Mouse (Mus musculus): ENCODE data around the gene Bri3bp. TPM values are rescaled to one million over a fixed set of nuclear protein-coding genes. Genes with fewer than 3 reads are reported as not detected.
"Not testable (repeated sequence)": the region's sequence is repeated elsewhere in the genome, so short reads cannot be mapped to it uniquely, and the experiment has no call there.

The Bri3bp gene
- polyA plus RNA-seq, 1 experiment from 2014 or later, result 52.9 TPM

DNA sequence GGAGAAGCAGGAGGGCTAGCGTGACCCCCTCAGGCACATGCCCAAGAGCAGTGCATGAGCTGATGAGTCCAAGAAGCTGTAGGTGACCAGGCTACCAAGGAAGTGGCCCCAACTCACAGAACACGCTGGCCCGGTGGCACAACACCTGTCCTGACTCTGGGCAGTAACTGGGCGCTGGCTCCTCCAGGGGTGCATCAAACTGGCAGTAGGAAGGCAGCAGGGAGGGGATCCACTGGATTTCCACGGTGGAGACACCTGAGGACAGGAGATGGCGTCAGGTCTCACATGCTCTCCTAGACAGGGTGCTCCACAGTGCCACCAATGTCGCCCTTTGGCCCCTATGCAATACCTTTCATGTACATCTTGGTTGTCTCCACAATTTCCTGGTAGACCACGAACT lies 25.2 kb upstream of the Bri3bp start:
- no peaks in the 10 kb centered on the region for H3K27me3 ChIP-seq (ENCODE audit: insufficient read depth, poor library complexity, severe bottlenecking)
- H3K4me1 ChIP-seq, result no peaks in the 10 kb centered on the region
- no peak overlapping the region for H3K4me3 ChIP-seq
- DNase-seq (ENCODE audit: low spot score), result no peak
- H3K9me3 ChIP-seq, result no peaks in the 10 kb centered on the region
- no peak overlapping the region for H3K27ac ChIP-seq
- WGBS, result 94% methylated on average over 8 of the region's 8 CpGs
- H3K36me3 ChIP-seq, result peaks cover 83% of the 10 kb centered on the region

DNA sequence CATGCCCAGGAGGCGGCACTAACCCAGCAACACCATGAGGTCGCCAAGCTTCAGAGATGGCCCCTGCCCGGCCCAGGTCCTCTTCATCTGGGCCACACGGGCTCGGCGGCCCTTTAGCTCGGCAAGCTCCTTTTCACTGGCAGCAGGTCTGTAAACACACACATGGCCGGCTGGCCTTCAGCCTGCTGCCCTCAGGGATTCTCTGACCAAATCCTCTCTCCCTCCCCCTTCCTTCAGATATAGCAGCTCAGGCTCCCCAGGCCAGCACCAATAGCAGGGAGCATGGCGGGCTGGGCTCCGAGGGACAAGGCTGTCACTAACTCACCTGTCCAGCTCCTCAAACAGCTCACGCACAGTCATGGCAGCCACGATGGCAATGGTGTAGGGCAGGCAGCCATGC lies 22.7 kb upstream of the Bri3bp start:
- WGBS, result 94% methylated on average over 12 of the region's 12 CpGs
- Histone ChIP-seq H3K4me3 (no peak overlapping the region), H3K36me3 (peaks cover 98% of the 10 kb centered on the region), H3K4me1 (no peaks in the 10 kb centered on the region), H3K9me3 (no peaks in the 10 kb centered on the region), H3K27ac (no peak overlapping the region), H3K27me3 (ENCODE audit: insufficient read depth, poor library complexity, severe bottlenecking) (no peaks in the 10 kb centered on the region)
- no peak for DNase-seq (ENCODE audit: low spot score)

DNA sequence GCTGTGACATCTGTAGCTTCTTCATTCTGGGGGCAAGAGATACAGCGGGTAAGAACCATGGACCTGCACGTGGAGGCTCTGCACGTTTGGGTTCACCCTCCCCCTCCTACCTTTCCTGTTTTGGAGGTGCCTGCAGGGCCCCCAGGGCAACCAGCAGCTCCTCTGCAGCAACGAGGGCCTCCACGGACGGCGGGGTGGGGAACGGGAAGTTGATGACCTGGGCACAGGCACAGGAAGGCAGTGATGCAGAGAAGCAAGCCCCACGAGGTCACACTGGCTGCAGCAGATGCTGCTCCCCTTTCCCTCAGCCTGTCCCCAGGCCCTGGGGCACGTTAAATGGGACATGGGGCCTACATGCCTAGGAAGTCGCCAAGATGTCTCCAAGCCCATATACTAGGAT lies 22.2 kb upstream of the Bri3bp start:
- Histone ChIP-seq H3K4me3 (no peak overlapping the region), H3K27ac (no peak overlapping the region), H3K27me3 (ENCODE audit: insufficient read depth, poor library complexity, severe bottlenecking) (no peaks in the 10 kb centered on the region), H3K9me3 (no peaks in the 10 kb centered on the region), H3K36me3 (peaks cover 98% of the 10 kb centered on the region), H3K4me1 (no peaks in the 10 kb centered on the region)
- no peak for DNase-seq (ENCODE audit: low spot score)
- WGBS, result 83% methylated on average over 11 of the region's 11 CpGs

DNA sequence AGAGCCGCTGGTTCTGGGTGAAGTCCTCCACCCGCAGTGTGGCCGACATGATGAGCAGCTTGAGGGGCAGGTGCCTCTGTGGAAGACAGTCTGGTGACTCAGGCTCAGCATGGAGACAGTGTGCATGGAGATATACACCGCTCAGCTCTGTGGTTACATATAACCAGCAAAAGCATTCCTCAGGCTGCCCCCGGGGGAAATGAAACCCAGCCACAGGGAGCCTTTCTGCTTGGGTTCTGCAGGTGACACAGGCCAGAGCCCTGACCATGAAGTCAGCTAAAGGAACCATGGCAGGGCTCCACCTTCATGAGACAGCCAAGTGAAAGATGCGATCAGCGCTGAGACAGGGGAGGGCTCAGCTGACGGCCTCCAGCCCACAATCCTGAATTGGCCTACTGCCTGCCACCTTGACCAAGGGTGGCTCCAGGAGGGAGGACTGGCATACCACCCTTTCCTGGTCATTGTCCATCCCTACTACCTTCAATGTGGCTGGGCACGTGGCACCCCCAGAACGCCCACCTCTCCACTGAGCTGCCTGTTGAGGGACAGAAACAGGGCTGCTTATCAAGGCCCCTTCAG lies 15.6 kb upstream of the Bri3bp start:
- Histone ChIP-seq H3K4me1 (peaks cover 3% of the 10 kb centered on the region; the same call in 1 of the 2 replicates), H3K4me3 (no peak overlapping the region), H3K9me3 (no peaks in the 10 kb centered on the region), H3K27ac (0 out of 2 replicates have a peak overlapping the region, but pooled peaks have one; percentile 8), H3K27me3 (ENCODE audit: insufficient read depth, poor library complexity, severe bottlenecking) (no peaks in the 10 kb centered on the region), H3K36me3 (peaks cover 100% of the 10 kb centered on the region)
- WGBS, result 92% methylated on average over 10 of the region's 10 CpGs
- DNase-seq (ENCODE audit: low spot score), result no peak

DNA sequence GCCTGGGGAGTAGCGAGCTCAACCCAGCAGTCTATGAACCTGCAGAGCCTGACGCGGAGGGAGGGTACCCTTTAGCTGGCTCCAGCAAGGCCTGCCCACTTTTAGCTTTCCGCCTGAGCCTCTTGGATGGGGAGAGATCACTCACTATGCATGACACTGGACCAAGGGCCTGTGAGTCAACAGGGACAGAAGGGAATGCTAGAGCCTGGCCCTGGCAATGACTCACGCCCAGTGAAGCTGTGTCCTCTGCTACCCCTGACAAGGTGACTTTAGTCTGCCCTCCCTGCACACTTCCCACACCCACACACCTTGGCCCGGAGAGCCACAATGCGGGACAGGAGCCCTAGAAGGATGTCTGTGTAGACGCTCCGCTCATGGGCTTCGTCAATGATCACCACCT lies 15.0 kb upstream of the Bri3bp start:
- Histone ChIP-seq H3K27ac (peak overlapping the region; percentile 26; the same call in 1 of the 2 replicates), H3K36me3 (peaks cover 100% of the 10 kb centered on the region), H3K9me3 (no peaks in the 10 kb centered on the region), H3K27me3 (ENCODE audit: insufficient read depth, poor library complexity, severe bottlenecking) (no peaks in the 10 kb centered on the region), H3K4me3 (no peak overlapping the region), H3K4me1 (peaks cover 3% of the 10 kb centered on the region; the same call in 1 of the 2 replicates)
- DNase-seq (ENCODE audit: low spot score), result no peak
- WGBS, result 92% methylated on average over 10 of the region's 10 CpGs

DNA sequence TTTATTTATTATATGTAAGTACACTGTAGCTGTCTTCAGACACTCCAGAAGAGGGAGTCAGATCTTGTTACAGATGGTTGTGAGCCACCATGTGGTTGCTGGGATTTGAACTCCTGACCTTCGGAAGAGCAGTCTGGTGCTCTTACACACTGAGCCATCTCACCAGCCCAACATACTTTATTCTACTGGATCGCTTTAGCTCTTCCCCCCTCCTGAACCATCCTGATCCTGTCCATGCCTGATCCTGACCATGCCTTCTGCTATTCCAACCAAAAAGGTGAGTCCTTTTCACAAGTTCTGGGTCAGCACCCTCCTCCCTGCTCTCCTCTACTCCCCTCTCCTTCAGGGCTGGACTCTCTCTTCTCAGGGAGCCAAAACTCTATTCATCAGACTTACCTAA lies 9.0 kb upstream of the Bri3bp start:
- not testable (repeated sequence) for H3K9me3 ChIP-seq; H3K27me3 ChIP-seq (ENCODE audit: insufficient read depth, poor library complexity, severe bottlenecking); H3K4me3 ChIP-seq; DNase-seq (ENCODE audit: low spot score); H3K27ac ChIP-seq
- WGBS, result 91% methylated on average over 2 of the region's 2 CpGs
- H3K4me1 ChIP-seq, result peaks cover 15% of the 10 kb centered on the region
- H3K36me3 ChIP-seq, result peaks cover 45% of the 10 kb centered on the region

DNA sequence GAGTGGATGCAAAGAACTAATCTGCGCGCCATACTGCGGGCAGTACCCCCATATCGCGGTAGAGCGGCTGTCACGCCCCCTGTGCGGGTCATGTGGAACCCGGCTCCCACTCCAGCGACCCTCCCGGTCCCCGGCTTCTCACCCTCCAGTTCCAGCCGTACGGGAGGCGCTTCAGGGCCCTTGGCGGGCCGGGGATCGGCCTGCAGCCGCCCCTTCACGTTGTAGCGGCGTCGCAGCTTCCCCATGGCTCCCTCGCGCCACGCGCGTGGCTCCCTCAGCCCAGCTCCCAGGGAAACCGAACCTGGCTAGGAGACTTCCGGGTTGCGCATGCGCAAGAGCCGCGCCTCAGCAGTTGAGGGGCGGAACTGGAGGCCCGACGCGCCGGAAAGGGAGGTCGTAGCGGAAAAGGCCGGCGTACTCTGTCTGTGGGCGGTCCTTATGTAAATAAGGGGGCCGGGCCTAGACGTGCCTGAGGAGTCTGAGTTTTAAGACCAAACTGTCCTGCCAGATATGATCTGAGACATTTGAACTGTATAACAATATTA lies 7.5 kb upstream of the Bri3bp start, which contains the start of gene Dhx37:
Gene Dhx37 (minus strand): TSS at position 329 of the 545 bp plus-strand sequence.
- peak; percentile 97 for DNase-seq (ENCODE audit: low spot score)
- no peaks in the 10 kb centered on the region for H3K27me3 ChIP-seq (ENCODE audit: insufficient read depth, poor library complexity, severe bottlenecking)
- WGBS, result 0% methylated on average over 46 of the region's 46 CpGs
- peaks cover 29% of the 10 kb centered on the region for H3K36me3 ChIP-seq
- peak within 1 kb of the TSS; percentile 95 for H3K27ac ChIP-seq
- peak within 1 kb of the TSS; percentile 99 for H3K4me3 ChIP-seq
- no peaks in the 10 kb centered on the region for H3K9me3 ChIP-seq
- peaks cover 15% of the 10 kb centered on the region for H3K4me1 ChIP-seq

DNA sequence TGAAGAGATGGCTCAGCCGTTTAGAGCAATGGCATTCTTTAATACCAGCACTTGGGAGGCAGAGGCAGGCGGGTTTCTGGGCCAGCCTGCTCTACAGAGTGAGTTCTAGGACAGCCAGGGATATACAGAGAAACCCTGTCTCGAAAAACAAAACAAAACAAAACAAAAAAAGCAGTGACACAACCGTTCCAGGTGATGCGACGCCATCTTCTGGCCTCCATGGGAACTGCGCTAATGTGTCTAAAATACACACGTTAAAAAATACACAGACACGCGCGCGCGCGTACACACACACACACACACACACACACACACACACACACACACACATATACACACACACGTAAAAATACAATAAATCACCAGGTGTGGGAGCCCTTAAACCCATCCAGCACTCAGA lies 7.0 kb upstream of the Bri3bp start:
- H3K27me3 ChIP-seq (ENCODE audit: insufficient read depth, poor library complexity, severe bottlenecking); H3K27ac ChIP-seq; DNase-seq (ENCODE audit: low spot score); H3K9me3 ChIP-seq: not testable (repeated sequence)
- Histone ChIP-seq H3K4me1 (peaks cover 15% of the 10 kb centered on the region), H3K36me3 (peaks cover 25% of the 10 kb centered on the region), H3K4me3 (peak overlapping the region; percentile 99)
- 56% methylated on average over 15 of the region's 15 CpGs for WGBS

DNA sequence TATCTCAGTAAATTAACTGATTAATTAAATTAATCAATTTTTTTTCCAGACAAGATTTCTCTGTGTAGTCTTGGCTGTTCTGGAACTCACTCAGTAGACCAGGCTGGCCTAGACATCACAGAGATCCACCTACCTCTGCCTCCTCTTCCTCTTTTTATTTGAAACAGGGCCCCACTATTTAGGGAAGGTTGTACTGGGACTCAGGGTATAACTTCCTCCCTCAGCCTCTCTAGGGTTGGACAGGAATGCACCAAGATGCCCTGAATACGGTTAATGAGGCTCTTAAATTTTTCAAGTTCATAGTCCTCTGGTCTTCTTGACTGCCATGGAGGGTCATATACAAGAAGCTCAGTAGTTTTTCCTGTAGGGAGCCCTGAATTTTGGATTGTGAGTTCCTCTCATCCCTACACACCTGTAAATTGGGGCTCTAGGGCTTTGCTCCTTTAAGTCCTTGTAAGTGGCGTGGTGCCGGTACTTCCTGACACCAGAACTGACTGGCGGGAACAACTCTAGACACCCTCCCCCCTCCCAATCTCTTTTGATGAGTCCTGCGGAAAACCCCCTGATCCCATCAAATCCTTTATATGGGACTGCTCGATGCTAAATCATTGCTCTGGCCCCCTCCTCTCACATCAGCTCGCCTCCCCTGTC lies 660 bp upstream of the Bri3bp start:
- Histone ChIP-seq H3K9me3 (no peaks in the 10 kb centered on the region), H3K4me3 (peak overlapping the region; percentile 91), H3K36me3 (peaks cover 10% of the 10 kb centered on the region; the same call in 1 of the 2 replicates), H3K27me3 (ENCODE audit: insufficient read depth, poor library complexity, severe bottlenecking) (no peaks in the 10 kb centered on the region), H3K27ac (peak overlapping the region; percentile 97), H3K4me1 (peaks cover 17% of the 10 kb centered on the region)
- 4% methylated on average over 7 of the region's 7 CpGs for WGBS
- no peak for DNase-seq (ENCODE audit: low spot score)

DNA sequence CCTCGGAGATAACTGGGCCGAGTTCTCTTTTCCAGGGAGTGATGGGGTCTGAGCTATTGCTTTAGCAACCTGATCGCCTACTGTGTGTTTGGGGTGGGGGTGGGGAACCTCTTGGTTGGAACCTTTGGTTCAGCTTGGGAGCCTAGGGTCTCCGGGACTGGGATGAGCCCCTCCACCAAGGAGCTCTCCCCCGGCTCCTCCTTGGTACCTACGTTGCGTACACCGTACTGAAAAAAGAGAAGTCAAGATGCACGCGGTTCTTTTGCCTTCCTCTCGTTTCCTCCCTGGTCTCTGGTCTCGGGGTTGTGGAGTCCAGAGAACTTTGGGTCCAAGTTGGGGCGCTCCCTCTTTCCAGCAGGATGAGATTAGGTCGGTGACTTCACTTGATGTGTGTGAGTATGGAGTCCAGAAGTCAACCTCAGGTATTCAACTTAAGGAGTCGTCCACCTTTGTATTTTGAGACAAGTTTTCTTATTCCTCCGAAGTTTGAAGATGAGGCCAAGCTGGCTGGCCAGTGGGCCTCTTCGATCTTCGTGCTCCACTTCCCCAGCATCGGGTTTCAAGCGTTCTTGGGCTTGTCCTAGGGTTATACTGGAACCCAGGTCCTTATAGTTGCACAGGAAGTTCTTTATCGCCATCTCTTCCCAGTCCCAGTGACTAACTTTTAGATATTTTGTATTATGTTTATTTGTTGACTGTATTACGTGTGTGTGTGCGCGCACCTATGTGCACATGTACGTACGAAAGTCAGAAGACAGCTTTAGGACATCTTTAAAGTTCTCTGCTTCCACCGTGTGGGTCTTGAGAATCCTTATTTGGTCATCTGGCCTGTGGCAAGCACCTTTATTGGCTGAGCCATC lies 998 bp downstream of the Bri3bp start:
- H3K27ac ChIP-seq, result peak overlapping the region; percentile 97
- no peak for DNase-seq (ENCODE audit: low spot score)
- H3K4me3 ChIP-seq, result peak overlapping the region; percentile 91
- peaks cover 14% of the 10 kb centered on the region; the same call in 1 of the 2 replicates for H3K36me3 ChIP-seq
- 21% methylated on average over 27 of the region's 27 CpGs for WGBS
- no peaks in the 10 kb centered on the region for H3K9me3 ChIP-seq
- H3K4me1 ChIP-seq, result peaks cover 21% of the 10 kb centered on the region
- H3K27me3 ChIP-seq (ENCODE audit: insufficient read depth, poor library complexity, severe bottlenecking), result no peaks in the 10 kb centered on the region

DNA sequence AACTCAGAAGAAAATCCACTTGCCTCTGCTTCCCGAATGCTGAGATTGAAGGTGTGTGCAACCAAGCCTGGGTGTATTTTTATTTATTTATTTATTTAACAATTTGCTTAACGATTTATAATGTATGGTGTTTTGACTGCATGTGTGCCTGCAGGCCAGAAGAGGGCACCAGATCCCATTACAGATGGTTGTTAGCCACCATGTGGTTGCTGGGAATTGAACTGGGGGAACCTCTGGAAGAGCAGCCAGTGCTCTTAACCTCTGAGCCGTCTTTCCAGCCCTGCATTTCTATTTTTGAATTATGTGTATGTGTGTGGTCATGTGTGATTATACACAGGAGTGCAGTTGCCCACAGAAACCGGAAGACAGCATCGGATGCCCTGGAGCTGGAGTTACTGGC lies 2.0 kb downstream of the Bri3bp start:
- no peaks in the 10 kb centered on the region for H3K9me3 ChIP-seq
- peaks cover 21% of the 10 kb centered on the region for H3K4me1 ChIP-seq
- no peak overlapping the region for H3K27ac ChIP-seq
- DNase-seq (ENCODE audit: low spot score), result no peak
- no peaks in the 10 kb centered on the region for H3K27me3 ChIP-seq (ENCODE audit: insufficient read depth, poor library complexity, severe bottlenecking)
- H3K4me3 ChIP-seq, result no peak overlapping the region
- 86% methylated on average over 5 of the region's 5 CpGs for WGBS
- peaks cover 14% of the 10 kb centered on the region; the same call in 1 of the 2 replicates for H3K36me3 ChIP-seq

DNA sequence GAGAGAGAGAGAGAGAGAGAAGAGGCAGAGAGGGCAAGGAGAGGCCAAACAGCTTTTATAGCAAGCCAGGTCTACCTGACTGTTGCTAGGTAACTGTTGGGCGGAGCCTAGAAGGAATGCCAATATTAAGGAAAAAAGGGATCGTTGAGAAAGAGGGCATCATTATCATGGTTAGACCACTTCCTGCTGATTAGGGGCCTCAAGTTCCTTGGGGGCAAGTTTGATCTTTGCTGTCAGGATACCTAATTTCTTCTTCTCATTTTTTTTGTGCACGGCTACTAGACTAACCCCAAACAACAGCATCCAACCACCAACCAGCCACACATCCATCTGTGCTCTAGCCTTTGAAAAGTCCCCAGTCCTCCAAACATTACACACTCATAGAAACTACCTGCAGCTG lies 2.5 kb downstream of the Bri3bp start:
- H3K9me3 ChIP-seq, result no peaks in the 10 kb centered on the region
- no peak overlapping the region for H3K27ac ChIP-seq
- WGBS, result 67% methylated on average over 3 of the region's 3 CpGs

More for the DNA sequence above, 2.5 kb downstream of the Bri3bp start:
- Histone ChIP-seq H3K4me3 (no peak overlapping the region), H3K27me3 (ENCODE audit: insufficient read depth, poor library complexity, severe bottlenecking) (no peaks in the 10 kb centered on the region), H3K36me3 (peaks cover 14% of the 10 kb centered on the region; the same call in 1 of the 2 replicates), H3K4me1 (peaks cover 26% of the 10 kb centered on the region)
- DNase-seq (ENCODE audit: low spot score), result no peak

Measured in heart, embryonic 10.5 days (tissue).